Mouse (Mus musculus): ENCODE measurements around the gene C87436. TPM values are rescaled to one million over a fixed set of nuclear protein-coding genes. Genes with fewer than 3 reads are reported as not detected.

The C87436 gene
- polyA plus RNA-seq (2014; fragmentation: Nextera tagmentation; extraction: Ambion mirVana), result 22.8 and 25.5 TPM in 2 replicates

DNA sequence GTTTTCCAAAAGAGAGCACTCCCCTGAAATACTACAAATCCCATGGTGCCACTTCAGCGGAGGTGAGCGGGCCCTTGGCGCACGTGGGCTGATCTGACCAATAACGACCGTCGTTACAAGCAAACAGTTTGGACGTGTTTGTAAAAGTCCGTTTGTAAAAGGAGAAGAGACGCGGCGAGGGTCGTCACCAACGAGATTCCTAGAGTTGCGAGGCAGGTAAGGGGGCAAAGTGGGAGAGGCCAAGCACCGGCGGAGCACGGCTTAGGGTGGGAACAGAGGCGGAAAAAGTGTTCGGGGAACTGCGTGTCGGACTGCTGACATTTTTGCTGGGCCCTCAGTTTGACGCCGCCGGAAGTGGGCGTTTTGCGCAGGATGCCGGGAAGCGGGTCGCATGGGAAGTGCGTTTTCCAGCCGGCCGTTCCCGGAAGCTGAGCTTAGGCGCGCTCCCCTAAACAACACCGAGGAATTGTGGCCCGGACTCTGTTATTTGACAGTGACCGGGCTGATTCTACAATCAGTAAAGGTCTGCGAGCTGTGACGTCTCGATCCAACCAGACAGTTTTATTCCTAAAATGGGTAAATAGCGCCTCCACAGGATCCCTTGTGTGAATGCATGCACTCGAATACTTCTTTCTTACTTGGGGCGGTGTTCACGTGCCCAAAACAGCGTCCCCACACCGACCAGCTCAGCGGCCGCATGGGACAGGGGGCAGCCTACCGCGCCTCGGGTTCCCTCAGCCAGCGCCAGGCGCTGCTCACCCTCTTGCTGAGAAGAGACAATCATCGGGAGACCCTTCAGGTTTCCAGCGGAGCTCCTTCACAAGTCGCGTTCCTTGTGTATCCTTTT lies at the start of gene C87436:
Gene C87436, plus strand, starts transcription at position 103 of the 847 bp plus-strand sequence.
- under 1% methylated on average over 59 of the region's 59 CpGs for WGBS
- Histone ChIP-seq H3K4me1 (ENCODE audit: control insufficient read depth, insufficient read depth, low read length) (peaks cover 6% of the 10 kb centered on the region), H3K27me3 (ENCODE audit: control insufficient read depth, insufficient read depth, low read length) (no peaks in the 10 kb centered on the region), H3K9ac (replicated peaks; ENCODE audit: low read length) (peak within 1 kb of the TSS; percentile 74), H3K4me3 (replicated peaks; ENCODE audit: low read depth, low read length) (peak within 1 kb of the TSS; percentile 80), H3K36me3 (ENCODE audit: control insufficient read depth, insufficient read depth, low read length) (peaks cover 37% of the 10 kb centered on the region), H3K9me3 (ENCODE audit: control insufficient read depth, low read length) (no peaks in the 10 kb centered on the region), H3K27ac (replicated peaks; ENCODE audit: low read depth, low read length) (peak within 1 kb of the TSS; percentile 88), H3K4me2 (ENCODE audit: low read length) (peak within 1 kb of the TSS; percentile 85)
- ATAC-seq (ENCODE audit: low FRiP score, low TSS enrichment) (peak; percentile 94), DNase-seq (peak; percentile 96)

- Histone ChIP-seq H3K9ac (replicated peaks; ENCODE audit: low read length) (no peak overlapping the region), H3K9me3 (ENCODE audit: control insufficient read depth, low read length) (no peaks in the 10 kb centered on the region), H3K4me2 (ENCODE audit: low read length) (no peak overlapping the region), H3K4me3 (replicated peaks; ENCODE audit: low read depth, low read length) (no peak overlapping the region), H3K27me3 (ENCODE audit: control insufficient read depth, insufficient read depth, low read length) (no peaks in the 10 kb centered on the region), H3K4me1 (ENCODE audit: control insufficient read depth, insufficient read depth, low read length) (no peaks in the 10 kb centered on the region), H3K36me3 (ENCODE audit: control insufficient read depth, insufficient read depth, low read length) (peaks cover 82% of the 10 kb centered on the region), H3K27ac (replicated peaks; ENCODE audit: low read depth, low read length) (no peak overlapping the region)
- DNase-seq (no peak), ATAC-seq (ENCODE audit: low FRiP score, low TSS enrichment) (no peak)
- 89% methylated on average over 18 of the region's 18 CpGs for WGBS
Observed at GRCm38 (mm10) chr6:86388461-86388860, 49.7 kb upstream of the C87436 start.

- Histone ChIP-seq H3K4me3 (replicated peaks; ENCODE audit: low read depth, low read length) (no peak overlapping the region), H3K27ac (replicated peaks; ENCODE audit: low read depth, low read length) (no peak overlapping the region), H3K4me2 (ENCODE audit: low read length) (no peak overlapping the region), H3K27me3 (ENCODE audit: control insufficient read depth, insufficient read depth, low read length) (no peaks in the 10 kb centered on the region), H3K9me3 (ENCODE audit: control insufficient read depth, low read length) (no peaks in the 10 kb centered on the region), H3K9ac (replicated peaks; ENCODE audit: low read length) (no peak overlapping the region), H3K36me3 (ENCODE audit: control insufficient read depth, insufficient read depth, low read length) (peaks cover 74% of the 10 kb centered on the region), H3K4me1 (ENCODE audit: control insufficient read depth, insufficient read depth, low read length) (peaks cover 20% of the 10 kb centered on the region)
- DNase-seq, result no peak
- WGBS, result 97% methylated on average over 5 of the region's 5 CpGs
- no peak for ATAC-seq (ENCODE audit: low FRiP score, low TSS enrichment)
Observed at GRCm38 (mm10) chr6:86391326-86391725, 46.8 kb upstream of the C87436 start.

DNA sequence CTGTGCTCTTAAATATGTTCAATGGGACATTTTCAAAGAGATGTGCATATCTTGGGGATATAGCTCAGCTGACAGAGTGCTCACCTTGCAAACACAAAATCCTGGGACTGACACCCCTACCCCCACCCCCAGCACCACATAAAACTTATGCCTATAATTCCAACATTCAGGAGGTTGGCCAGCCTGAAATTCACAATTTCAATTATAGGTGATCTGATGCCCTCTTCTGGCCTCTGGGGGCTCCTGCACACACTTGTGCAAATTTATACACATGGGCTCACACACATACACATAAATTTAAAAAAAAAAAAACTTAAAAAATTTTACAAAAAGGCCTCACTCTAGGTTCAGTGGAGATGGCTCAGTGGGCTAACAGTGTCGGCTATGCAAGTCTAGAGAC lies 45.0 kb upstream of the C87436 start:
- peaks cover 6% of the 10 kb centered on the region; the same call in 1 of the 2 replicates for H3K27me3 ChIP-seq (ENCODE audit: control insufficient read depth, insufficient read depth, low read length)
- H3K4me3 ChIP-seq (replicated peaks; ENCODE audit: low read depth, low read length), result no peak overlapping the region
- WGBS, result 97% methylated on average over 1 of the region's 1 CpGs
- H3K36me3 ChIP-seq (ENCODE audit: control insufficient read depth, insufficient read depth, low read length), result peaks cover 56% of the 10 kb centered on the region
- DNase-seq (no peak), ATAC-seq (ENCODE audit: low FRiP score, low TSS enrichment) (no peak)
- H3K9ac ChIP-seq (replicated peaks; ENCODE audit: low read length), result no peak overlapping the region
- H3K4me2 ChIP-seq (ENCODE audit: low read length), result no peak overlapping the region
- H3K9me3 ChIP-seq (ENCODE audit: control insufficient read depth, low read length), result no peaks in the 10 kb centered on the region
- H3K27ac ChIP-seq (replicated peaks; ENCODE audit: low read depth, low read length), result no peak overlapping the region
- H3K4me1 ChIP-seq (ENCODE audit: control insufficient read depth, insufficient read depth, low read length), result peaks cover 28% of the 10 kb centered on the region

- Histone ChIP-seq H3K36me3 (ENCODE audit: control insufficient read depth, insufficient read depth, low read length) (peaks cover 46% of the 10 kb centered on the region), H3K4me3 (replicated peaks; ENCODE audit: low read depth, low read length) (no peak overlapping the region), H3K27ac (replicated peaks; ENCODE audit: low read depth, low read length) (no peak overlapping the region), H3K27me3 (ENCODE audit: control insufficient read depth, insufficient read depth, low read length) (peaks cover 7% of the 10 kb centered on the region; the same call in 1 of the 2 replicates), H3K9me3 (ENCODE audit: control insufficient read depth, low read length) (no peaks in the 10 kb centered on the region), H3K4me1 (ENCODE audit: control insufficient read depth, insufficient read depth, low read length) (peaks cover 28% of the 10 kb centered on the region), H3K4me2 (ENCODE audit: low read length) (0 out of 2 replicates have a peak overlapping the region, but pooled peaks have one; percentile 17), H3K9ac (replicated peaks; ENCODE audit: low read length) (no peak overlapping the region)
- WGBS, result 91% methylated on average over 17 of the region's 17 CpGs
- ATAC-seq (ENCODE audit: low FRiP score, low TSS enrichment) (no peak), DNase-seq (no peak)
Observed at GRCm38 (mm10) chr6:86394078-86394720, 44.0 kb upstream of the C87436 start.

DNA sequence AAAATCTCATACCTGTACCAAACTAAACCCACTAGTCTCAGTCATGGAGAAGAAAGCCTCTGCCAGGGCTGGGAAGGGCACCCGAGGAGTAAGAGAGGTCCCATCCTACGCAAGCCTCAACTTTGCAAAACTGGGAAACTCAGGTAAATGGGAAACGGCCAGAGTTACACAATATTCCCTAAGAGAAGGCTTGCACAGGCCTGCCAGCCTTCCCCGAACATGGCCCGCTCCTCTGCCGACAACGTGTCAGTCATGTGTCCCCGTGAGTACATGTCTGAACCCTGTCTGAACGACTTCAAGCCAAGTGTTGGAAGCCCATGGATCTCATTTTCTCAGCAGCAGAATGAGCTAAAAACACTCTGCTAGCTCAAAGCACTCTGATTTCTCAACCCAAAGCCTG lies 43.2 kb upstream of the C87436 start:
- ATAC-seq (ENCODE audit: low FRiP score, low TSS enrichment) (no peak), DNase-seq (no peak)
- H3K4me1 ChIP-seq (ENCODE audit: control insufficient read depth, insufficient read depth, low read length), result peaks cover 28% of the 10 kb centered on the region
- H3K27me3 ChIP-seq (ENCODE audit: control insufficient read depth, insufficient read depth, low read length), result peaks cover 7% of the 10 kb centered on the region; the same call in 1 of the 2 replicates
- no peaks in the 10 kb centered on the region for H3K9me3 ChIP-seq (ENCODE audit: control insufficient read depth, low read length)
- H3K9ac ChIP-seq (replicated peaks; ENCODE audit: low read length), result no peak overlapping the region; the same call in 1 of the 2 replicates
- peak overlapping the region; percentile 81 for H3K4me2 ChIP-seq (ENCODE audit: low read length)
- H3K27ac ChIP-seq (replicated peaks; ENCODE audit: low read depth, low read length), result no peak overlapping the region
- H3K4me3 ChIP-seq (replicated peaks; ENCODE audit: low read depth, low read length), result peak overlapping the region; percentile 94
- peaks cover 38% of the 10 kb centered on the region for H3K36me3 ChIP-seq (ENCODE audit: control insufficient read depth, insufficient read depth, low read length)
- 88% methylated on average over 9 of the region's 9 CpGs for WGBS

DNA sequence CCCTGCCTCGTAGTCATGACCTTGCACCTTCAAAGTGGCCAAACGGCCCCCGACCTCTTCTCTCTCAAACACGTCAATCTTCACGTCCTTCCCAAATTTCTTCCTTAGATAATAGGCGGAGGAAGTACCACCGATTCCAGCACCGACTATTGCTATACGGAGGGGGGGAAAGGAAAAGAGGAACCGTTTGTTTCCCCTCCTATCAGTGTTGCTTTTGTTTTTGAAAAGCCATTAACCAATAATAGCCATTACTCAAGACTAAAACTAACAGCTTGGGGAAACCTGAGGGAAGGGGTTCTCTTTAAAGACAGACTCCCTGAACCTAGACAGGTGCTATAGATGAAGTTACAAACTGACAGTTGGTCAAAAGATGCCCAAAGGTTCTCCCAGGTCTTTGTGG lies 42.2 kb upstream of the C87436 start:
- peak overlapping the region; percentile 90 for H3K9ac ChIP-seq (replicated peaks; ENCODE audit: low read length)
- peak overlapping the region; percentile 81 for H3K4me2 ChIP-seq (ENCODE audit: low read length)
- no peaks in the 10 kb centered on the region for H3K9me3 ChIP-seq (ENCODE audit: control insufficient read depth, low read length)
- peak overlapping the region; percentile 94 for H3K4me3 ChIP-seq (replicated peaks; ENCODE audit: low read depth, low read length)
- ATAC-seq (ENCODE audit: low FRiP score, low TSS enrichment) (no peak), DNase-seq (peak; percentile 4)
- peaks cover 29% of the 10 kb centered on the region for H3K36me3 ChIP-seq (ENCODE audit: control insufficient read depth, insufficient read depth, low read length)
- peaks cover 28% of the 10 kb centered on the region for H3K4me1 ChIP-seq (ENCODE audit: control insufficient read depth, insufficient read depth, low read length)
- peak overlapping the region; percentile 92 for H3K27ac ChIP-seq (replicated peaks; ENCODE audit: low read depth, low read length)
- peaks cover 7% of the 10 kb centered on the region; the same call in 1 of the 2 replicates for H3K27me3 ChIP-seq (ENCODE audit: control insufficient read depth, insufficient read depth, low read length)
- WGBS, result 21% methylated on average over 10 of the region's 10 CpGs

GRCm38 (mm10) chr6:86396581-86397256 lies 41.5 kb upstream of the C87436 start, which contains the start of gene Pcyox1:
Gene Pcyox1 (minus strand): TSS chr6:86397154.
- ATAC-seq (ENCODE audit: low FRiP score, low TSS enrichment), result peak; percentile 95
- no peaks in the 10 kb centered on the region for H3K9me3 ChIP-seq (ENCODE audit: control insufficient read depth, low read length)
- under 1% methylated on average over 51 of the region's 51 CpGs for WGBS
- peak; percentile 92 for DNase-seq
- peak within 1 kb of the TSS; percentile 90 for H3K9ac ChIP-seq (replicated peaks; ENCODE audit: low read length)
- H3K36me3 ChIP-seq (ENCODE audit: control insufficient read depth, insufficient read depth, low read length), result peaks cover 21% of the 10 kb centered on the region
- peak within 1 kb of the TSS; percentile 81 for H3K4me2 ChIP-seq (ENCODE audit: low read length)
- peaks cover 7% of the 10 kb centered on the region; the same call in 1 of the 2 replicates for H3K27me3 ChIP-seq (ENCODE audit: control insufficient read depth, insufficient read depth, low read length)
- H3K4me1 ChIP-seq (ENCODE audit: control insufficient read depth, insufficient read depth, low read length), result peaks cover 28% of the 10 kb centered on the region
- peak within 1 kb of the TSS; percentile 94 for H3K4me3 ChIP-seq (replicated peaks; ENCODE audit: low read depth, low read length)
- H3K27ac ChIP-seq (replicated peaks; ENCODE audit: low read depth, low read length), result peak within 1 kb of the TSS; percentile 92

All from midbrain, embryonic 14.5 days (tissue).